Mouse (Mus musculus): ENCODE measurements around the gene Dgkh. TPM values are rescaled to one million over a fixed set of nuclear protein-coding genes. Genes with fewer than 3 reads are reported as not detected.

The Dgkh gene
- polyA plus RNA-seq, 1 experiment from 2014 or later: 2.8 TPM

DNA sequence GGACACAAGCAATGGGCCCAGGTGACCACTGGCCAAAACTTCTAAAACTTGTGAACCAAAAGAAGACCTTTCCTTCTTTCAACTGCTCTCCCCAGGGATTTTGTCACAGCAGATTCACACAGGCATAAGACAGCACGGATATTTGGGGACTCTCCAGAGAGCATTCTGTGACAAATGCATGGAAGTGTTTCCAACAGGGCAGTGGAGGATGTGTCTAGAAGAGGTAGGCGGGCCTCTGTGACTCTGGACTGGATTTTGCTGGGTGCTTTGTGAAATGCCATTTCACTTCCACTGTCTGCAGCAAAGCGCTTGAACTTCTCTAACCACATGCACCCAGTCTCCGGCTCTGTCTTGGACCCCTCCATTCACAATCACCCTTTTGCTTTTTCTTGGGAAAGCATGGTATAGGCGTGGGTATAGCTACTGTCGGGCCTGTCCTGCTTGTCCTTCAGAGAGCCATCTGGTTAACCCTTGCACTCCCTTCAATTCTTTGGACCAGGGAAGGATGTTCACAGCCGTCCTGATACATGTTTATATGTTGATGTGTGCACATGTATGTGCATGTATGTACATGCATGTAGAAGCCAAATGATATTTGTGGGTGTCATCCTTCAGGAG is 77.5 kb downstream of the Dgkh start:
- Histone ChIP-seq H3K9ac (ENCODE audit: low read length) (no peak overlapping the region), H3K27ac (replicated peaks in 1 of 2; ENCODE audit: control insufficient read depth in 1 of 2, insufficient read depth in 1 of 2, low read depth in 2 of 2, low read length in 2 of 2) (no peak overlapping the region), H3K27me3 (ENCODE audit: control insufficient read depth, insufficient read depth, low read length) (no peaks in the 10 kb centered on the region), H3K4me1 (ENCODE audit: control insufficient read depth in 2 of 2, insufficient read depth in 2 of 2, low read length in 2 of 2) (no peaks in the 10 kb centered on the region), H3K4me3 (ENCODE audit: control insufficient read depth in 1 of 2, insufficient read depth in 1 of 2, low read depth in 1 of 2, low read length in 2 of 2) (no peak overlapping the region), H3K9me3 (ENCODE audit: control insufficient read depth, low read length) (no peaks in the 10 kb centered on the region), H3K4me2 (ENCODE audit: low read length) (no peak overlapping the region), H3K36me3 (ENCODE audit: control insufficient read depth, insufficient read depth, low read length) (peaks cover 11% of the 10 kb centered on the region; the same call in 1 of the 2 replicates)
- no peak for ATAC-seq (ENCODE audit: insufficient number of reproducible peaks, insufficient read depth, low FRiP score, low read depth)
- WGBS: 82% methylated on average over 7 of the region's 7 CpGs

DNA sequence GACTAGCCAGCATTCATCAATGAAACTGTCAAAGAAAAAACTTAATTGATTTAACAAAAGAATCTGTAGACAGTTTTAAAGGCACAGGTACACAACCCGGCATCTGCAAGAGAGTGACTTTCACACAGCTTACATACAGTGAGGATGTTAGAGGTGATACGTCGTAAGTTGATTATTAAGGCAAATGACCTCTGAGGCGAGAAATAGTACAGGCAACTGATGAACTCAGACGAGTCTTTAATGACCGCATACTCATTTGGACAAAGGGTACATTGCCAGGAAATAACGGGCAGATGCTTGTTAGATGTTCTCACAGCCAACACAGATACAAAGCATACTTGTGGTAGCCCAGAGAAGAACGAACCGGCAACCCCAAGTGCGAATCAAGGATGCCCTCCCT is 78.4 kb downstream of the Dgkh start:
- Histone ChIP-seq H3K36me3 (ENCODE audit: control insufficient read depth, insufficient read depth, low read length) (peaks cover 11% of the 10 kb centered on the region; the same call in 1 of the 2 replicates), H3K4me3 (ENCODE audit: control insufficient read depth in 1 of 2, insufficient read depth in 1 of 2, low read depth in 1 of 2, low read length in 2 of 2) (no peak overlapping the region), H3K9me3 (ENCODE audit: control insufficient read depth, low read length) (no peaks in the 10 kb centered on the region), H3K4me2 (ENCODE audit: low read length) (no peak overlapping the region), H3K4me1 (ENCODE audit: control insufficient read depth in 2 of 2, insufficient read depth in 2 of 2, low read length in 2 of 2) (peaks cover 0 to 3% of the 10 kb centered on the region in 2 experiments; a peak in 1 of 4 replicates), H3K9ac (ENCODE audit: low read length) (no peak overlapping the region), H3K27me3 (ENCODE audit: control insufficient read depth, insufficient read depth, low read length) (no peaks in the 10 kb centered on the region), H3K27ac (replicated peaks in 1 of 2; ENCODE audit: control insufficient read depth in 1 of 2, insufficient read depth in 1 of 2, low read depth in 2 of 2, low read length in 2 of 2) (no peak overlapping the region)
- ATAC-seq (ENCODE audit: insufficient number of reproducible peaks, insufficient read depth, low FRiP score, low read depth): no peak
- 84% methylated on average over 10 of the region's 10 CpGs for WGBS

GRCm38 (mm10) chr14:78653333-78653732 is 79.2 kb downstream of the Dgkh start:
- ATAC-seq (ENCODE audit: insufficient number of reproducible peaks, insufficient read depth, low FRiP score, low read depth): no peak
- H3K9ac ChIP-seq (ENCODE audit: low read length): no peak overlapping the region
- H3K4me2 ChIP-seq (ENCODE audit: low read length): no peak overlapping the region
- no peaks in the 10 kb centered on the region for H3K9me3 ChIP-seq (ENCODE audit: control insufficient read depth, low read length)
- peaks cover 0 to 3% of the 10 kb centered on the region in 2 experiments; a peak in 1 of 4 replicates for H3K4me1 ChIP-seq (ENCODE audit: control insufficient read depth in 2 of 2, insufficient read depth in 2 of 2, low read length in 2 of 2)
- no peaks in the 10 kb centered on the region for H3K27me3 ChIP-seq (ENCODE audit: control insufficient read depth, insufficient read depth, low read length)
- H3K36me3 ChIP-seq (ENCODE audit: control insufficient read depth, insufficient read depth, low read length): peaks cover 11% of the 10 kb centered on the region; the same call in 1 of the 2 replicates
- 93% methylated on average over 5 of the region's 5 CpGs for WGBS
- H3K4me3 ChIP-seq (ENCODE audit: control insufficient read depth in 1 of 2, insufficient read depth in 1 of 2, low read depth in 1 of 2, low read length in 2 of 2): no peak overlapping the region
- no peak overlapping the region for H3K27ac ChIP-seq (replicated peaks in 1 of 2; ENCODE audit: control insufficient read depth in 1 of 2, insufficient read depth in 1 of 2, low read depth in 2 of 2, low read length in 2 of 2)

DNA sequence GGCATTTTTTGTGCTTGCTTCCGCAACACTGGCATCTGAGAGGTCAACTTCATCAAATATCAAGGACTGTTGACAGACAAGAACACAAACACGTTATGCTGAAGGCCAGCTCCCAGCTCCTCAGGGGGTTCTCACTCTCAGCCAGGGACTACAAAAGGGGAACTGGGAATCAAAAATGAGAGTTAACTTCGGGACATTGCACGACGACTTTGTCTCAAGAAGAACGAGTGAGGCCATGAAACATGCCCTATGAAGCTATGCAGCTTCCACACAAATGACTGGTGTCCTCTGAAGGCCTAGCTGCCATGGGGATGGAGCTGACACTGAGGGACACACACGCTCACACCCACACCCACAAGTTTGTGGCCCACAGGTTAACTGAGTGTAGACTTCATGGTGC is 80.9 kb downstream of the Dgkh start:
- no peaks in the 10 kb centered on the region for H3K27me3 ChIP-seq (ENCODE audit: control insufficient read depth, insufficient read depth, low read length)
- no peak overlapping the region for H3K27ac ChIP-seq (replicated peaks in 1 of 2; ENCODE audit: control insufficient read depth in 1 of 2, insufficient read depth in 1 of 2, low read depth in 2 of 2, low read length in 2 of 2)
- H3K36me3 ChIP-seq (ENCODE audit: control insufficient read depth, insufficient read depth, low read length): peaks cover 11% of the 10 kb centered on the region; the same call in 1 of the 2 replicates
- peaks cover 0 to 3% of the 10 kb centered on the region in 2 experiments; a peak in 1 of 4 replicates for H3K4me1 ChIP-seq (ENCODE audit: control insufficient read depth in 2 of 2, insufficient read depth in 2 of 2, low read length in 2 of 2)
- H3K9ac ChIP-seq (ENCODE audit: low read length): no peak overlapping the region
- no peak for ATAC-seq (ENCODE audit: insufficient number of reproducible peaks, insufficient read depth, low FRiP score, low read depth)
- no peaks in the 10 kb centered on the region for H3K9me3 ChIP-seq (ENCODE audit: control insufficient read depth, low read length)
- WGBS: 69% methylated on average over 7 of the region's 7 CpGs
- H3K4me2 ChIP-seq (ENCODE audit: low read length): no peak overlapping the region
- no peak overlapping the region for H3K4me3 ChIP-seq (ENCODE audit: control insufficient read depth in 1 of 2, insufficient read depth in 1 of 2, low read depth in 1 of 2, low read length in 2 of 2)

DNA sequence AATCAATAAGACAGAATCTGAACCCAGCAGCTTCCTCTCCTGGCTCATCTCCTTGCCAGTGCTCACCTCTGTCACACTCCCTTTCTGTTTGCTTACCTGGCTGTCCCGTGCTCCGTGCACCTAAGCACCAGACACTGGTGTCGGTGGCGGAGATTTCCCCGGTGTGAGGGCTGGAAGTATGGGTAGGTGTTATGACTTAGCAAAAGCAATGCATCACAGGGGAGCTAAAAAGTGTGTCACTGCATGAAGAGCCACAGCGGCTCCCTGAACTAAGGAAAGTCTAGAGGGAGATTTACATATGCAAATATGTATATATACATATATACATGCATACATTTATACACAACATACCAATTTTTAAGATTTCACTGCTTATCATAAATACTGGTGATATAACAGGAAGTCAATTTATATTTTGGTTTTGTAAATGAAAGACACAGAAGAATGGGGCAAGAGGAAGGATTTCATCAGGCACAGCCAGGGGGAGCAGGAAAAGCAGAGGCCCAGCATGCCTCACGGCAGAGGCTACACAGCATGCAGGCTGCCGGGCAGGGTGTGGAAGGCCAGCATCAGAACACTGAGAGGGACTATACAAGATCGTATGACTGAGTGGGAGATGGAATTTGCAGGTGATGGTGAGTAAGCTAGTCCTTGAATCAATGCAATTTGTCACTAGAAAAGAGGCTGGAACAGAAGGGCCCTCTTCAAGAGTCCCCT is 82.0 kb downstream of the Dgkh start:
- peaks cover 11% of the 10 kb centered on the region; the same call in 1 of the 2 replicates for H3K36me3 ChIP-seq (ENCODE audit: control insufficient read depth, insufficient read depth, low read length)
- H3K27me3 ChIP-seq (ENCODE audit: control insufficient read depth, insufficient read depth, low read length): no peaks in the 10 kb centered on the region
- H3K4me2 ChIP-seq (ENCODE audit: low read length): no peak overlapping the region
- ATAC-seq (ENCODE audit: insufficient number of reproducible peaks, insufficient read depth, low FRiP score, low read depth): no peak
- no peak overlapping the region for H3K4me3 ChIP-seq (ENCODE audit: control insufficient read depth in 1 of 2, insufficient read depth in 1 of 2, low read depth in 1 of 2, low read length in 2 of 2)
- no peaks in the 10 kb centered on the region for H3K9me3 ChIP-seq (ENCODE audit: control insufficient read depth, low read length)
- no peak overlapping the region for H3K27ac ChIP-seq (replicated peaks in 1 of 2; ENCODE audit: control insufficient read depth in 1 of 2, insufficient read depth in 1 of 2, low read depth in 2 of 2, low read length in 2 of 2)
- 80% methylated on average over 9 of the region's 9 CpGs for WGBS
- peaks cover 0 to 3% of the 10 kb centered on the region in 2 experiments; a peak in 1 of 4 replicates for H3K4me1 ChIP-seq (ENCODE audit: control insufficient read depth in 2 of 2, insufficient read depth in 2 of 2, low read length in 2 of 2)
- H3K9ac ChIP-seq (ENCODE audit: low read length): no peak overlapping the region

GRCm38 (mm10) chr14:78649525-78650274 is 82.9 kb downstream of the Dgkh start:
- Histone ChIP-seq H3K4me1 (ENCODE audit: control insufficient read depth in 2 of 2, insufficient read depth in 2 of 2, low read length in 2 of 2) (peaks cover 0 to 3% of the 10 kb centered on the region in 2 experiments; a peak in 1 of 4 replicates), H3K27me3 (ENCODE audit: control insufficient read depth, insufficient read depth, low read length) (no peaks in the 10 kb centered on the region), H3K4me3 (ENCODE audit: control insufficient read depth in 1 of 2, insufficient read depth in 1 of 2, low read depth in 1 of 2, low read length in 2 of 2) (no peak overlapping the region), H3K27ac (replicated peaks in 1 of 2; ENCODE audit: control insufficient read depth in 1 of 2, insufficient read depth in 1 of 2, low read depth in 2 of 2, low read length in 2 of 2) (no peak overlapping the region), H3K36me3 (ENCODE audit: control insufficient read depth, insufficient read depth, low read length) (peaks cover 11% of the 10 kb centered on the region; the same call in 1 of the 2 replicates), H3K9ac (ENCODE audit: low read length) (no peak overlapping the region), H3K4me2 (ENCODE audit: low read length) (no peak overlapping the region), H3K9me3 (ENCODE audit: control insufficient read depth, low read length) (no peaks in the 10 kb centered on the region)
- 75% methylated on average over 21 of the region's 21 CpGs for WGBS
- ATAC-seq (ENCODE audit: insufficient number of reproducible peaks, insufficient read depth, low FRiP score, low read depth): no peak

DNA sequence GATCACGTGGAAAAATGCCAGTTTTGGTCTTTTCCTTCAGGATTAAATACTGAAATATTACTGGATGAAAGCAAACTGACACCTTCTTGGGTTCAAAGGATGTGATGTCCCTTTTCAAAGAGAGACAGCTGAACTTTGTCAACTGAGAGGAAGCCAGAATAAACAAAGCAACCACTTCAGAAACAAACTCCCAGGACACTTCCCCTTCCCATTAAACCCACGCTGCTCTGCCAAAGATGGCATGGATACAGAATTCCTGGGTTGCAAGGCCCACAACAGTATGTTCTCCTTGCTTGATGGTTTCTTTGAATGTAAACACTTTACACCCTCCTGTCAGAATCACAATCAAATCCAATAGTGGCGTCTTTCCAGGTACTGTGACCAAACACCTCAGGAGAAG is 87.0 kb downstream of the Dgkh start:
- Histone ChIP-seq H3K4me1 (ENCODE audit: control insufficient read depth in 2 of 2, insufficient read depth in 2 of 2, low read length in 2 of 2) (peaks cover 0 to 5% of the 10 kb centered on the region in 2 experiments; a peak in 2 of 4 replicates), H3K4me3 (ENCODE audit: control insufficient read depth in 1 of 2, insufficient read depth in 1 of 2, low read depth in 1 of 2, low read length in 2 of 2) (no peak overlapping the region), H3K27ac (replicated peaks in 1 of 2; ENCODE audit: control insufficient read depth in 1 of 2, insufficient read depth in 1 of 2, low read depth in 2 of 2, low read length in 2 of 2) (no peak overlapping the region), H3K9me3 (ENCODE audit: control insufficient read depth, low read length) (no peaks in the 10 kb centered on the region), H3K36me3 (ENCODE audit: control insufficient read depth, insufficient read depth, low read length) (no peaks in the 10 kb centered on the region), H3K27me3 (ENCODE audit: control insufficient read depth, insufficient read depth, low read length) (no peaks in the 10 kb centered on the region), H3K9ac (ENCODE audit: low read length) (no peak overlapping the region), H3K4me2 (ENCODE audit: low read length) (no peak overlapping the region)
- ATAC-seq (ENCODE audit: insufficient number of reproducible peaks, insufficient read depth, low FRiP score, low read depth): no peak
- 76% methylated on average over 3 of the region's 3 CpGs for WGBS
